Mouse (Mus musculus) CH12.LX (cell line): ENCODE results near the gene Npas2. TPM values are rescaled to one million over a fixed set of nuclear protein-coding genes. Genes with fewer than 3 reads are reported as not detected.

Source experiments
- DNase-seq: peaks from one replicate; pipeline ENCODE4 v3.0.0-alpha.2; 2013; ENCODE audit errors: extremely low read depth
- H3K27ac ChIP-seq: 2 replicates; pipeline ENCODE4 v1.5.1; 2012; ENCODE audit warnings: low read depth, mild to moderate bottlenecking, control low read depth, moderate library complexity; ENCODE audit not compliant: insufficient read depth
- H3K27me3 ChIP-seq: replicated peaks from 2 replicates; pipeline ENCODE3; 2012; ENCODE audit warnings: inconsistent platforms
- H3K36me3 ChIP-seq, 2 experiments: replicated peaks in 1 of 2; 2 replicates each; pipeline versions ENCODE3 to v1.6.1; 2012; ENCODE audit warnings: inconsistent platforms in 1 of 2, low read length in 1 of 2, mild to moderate bottlenecking in 1 of 2, mixed read lengths in 1 of 2, moderate library complexity in 1 of 2; ENCODE audit not compliant: control insufficient read depth in 1 of 2, insufficient read depth in 1 of 2
- H3K4me1 ChIP-seq, 2 experiments: 2 replicates each; pipeline ENCODE4 v1.6.1; 2012; ENCODE audit warnings: inconsistent platforms in 1 of 2, moderate library complexity in 1 of 2; ENCODE audit not compliant: insufficient read depth in 2 of 2, control insufficient read depth in 1 of 2
- H3K4me2 ChIP-seq: 2 replicates; pipeline ENCODE4 v1.6.1; 2012; ENCODE audit warnings: low read depth, mild to moderate bottlenecking, control low read depth; ENCODE audit not compliant: poor library complexity, insufficient read depth, severe bottlenecking
- H3K4me3 ChIP-seq, 3 experiments: fragments of 150-350 bp in 1 of 3; sonication (generic) in 1 of 3; replicated peaks in 1 of 3; 2 replicates each; pipeline versions ENCODE3 to v1.5.1; 2011 to 2012; ENCODE audit warnings: low read depth in 2 of 3, low read length in 2 of 3, mild to moderate bottlenecking in 2 of 3, moderate library complexity in 2 of 3, control low read depth in 1 of 3, improper control_type of control experiment in 1 of 3, inconsistent platforms in 1 of 3, mixed read lengths in 1 of 3; ENCODE audit not compliant: poor library complexity in 1 of 3
- H3K79me2 ChIP-seq: replicated peaks from 2 replicates; pipeline ENCODE4 v1.6.1; 2012; ENCODE audit warnings: mild to moderate bottlenecking, moderate library complexity; ENCODE audit not compliant: control insufficient read depth, poor library complexity, insufficient read depth, severe bottlenecking; ENCODE audit errors: extremely low read depth
- H3K9ac ChIP-seq: 2 replicates; pipeline ENCODE4 v1.6.1; 2012; ENCODE audit warnings: low read depth, mild to moderate bottlenecking, control low read depth, moderate library complexity; ENCODE audit not compliant: insufficient read depth
- H3K9me3 ChIP-seq: replicated peaks from 2 replicates; pipeline ENCODE3; 2012; ENCODE audit warnings: low read length, inconsistent platforms, mixed read lengths
- BHLHE40 ChIP-seq: IDR thresholded peaks from 2 replicates; pipeline ENCODE4 v1.6.1; 2011; ENCODE audit warnings: mild to moderate bottlenecking, low read depth, low read length, improper control_type of control experiment
- E2F4 ChIP-seq: IDR thresholded peaks from 2 replicates; pipeline ENCODE4 v1.6.1; 2011; ENCODE audit warnings: low read depth, low read length, improper control_type of control experiment; ENCODE audit not compliant: insufficient replicate concordance
- ELF1 ChIP-seq: IDR thresholded peaks from 2 replicates; pipeline ENCODE4 v1.6.1; 2014; ENCODE audit warnings: low read depth, mild to moderate bottlenecking, inconsistent platforms, low read length, improper control_type of control experiment
- HCFC1 ChIP-seq: IDR thresholded peaks from 2 replicates; pipeline ENCODE4 v1.6.1; 2012; ENCODE audit warnings: low read depth, mild to moderate bottlenecking, inconsistent platforms, low read length, improper control_type of control experiment
- JUND ChIP-seq: conservative IDR thresholded peaks from 2 replicates; pipeline ENCODE4 v1.6.1; 2011; ENCODE audit warnings: low read depth, low read length, improper control_type of control experiment
- MEF2A ChIP-seq: IDR thresholded peaks from 2 replicates; pipeline ENCODE4 v1.6.1; 2014; ENCODE audit warnings: low read depth, mild to moderate bottlenecking, inconsistent platforms, low read length, improper control_type of control experiment, borderline replicate concordance
- NRF1 ChIP-seq: IDR thresholded peaks from 2 replicates; pipeline ENCODE4 v1.6.1; 2014; ENCODE audit warnings: low read depth, mild to moderate bottlenecking, inconsistent platforms, low read length, improper control_type of control experiment, moderate library complexity
- SIN3A ChIP-seq: IDR thresholded peaks from 2 replicates; pipeline ENCODE4 v1.6.1; 2012; ENCODE audit warnings: low read length, improper control_type of control experiment, inconsistent platforms
- SMC3 ChIP-seq: IDR thresholded peaks from 2 replicates; pipeline ENCODE4 v1.6.1; 2011; ENCODE audit warnings: low read depth, low read length, improper control_type of control experiment
- TCF12 ChIP-seq: IDR thresholded peaks from 2 replicates; pipeline ENCODE4 v1.6.1; 2014; ENCODE audit warnings: low read depth, mild to moderate bottlenecking, inconsistent platforms, low read length, improper control_type of control experiment
- UBTF ChIP-seq: IDR thresholded peaks from 2 replicates; pipeline ENCODE4 v1.6.1; 2012; ENCODE audit warnings: low read depth, mild to moderate bottlenecking, inconsistent platforms, low read length, improper control_type of control experiment, moderate library complexity
- ZKSCAN1 ChIP-seq: IDR thresholded peaks from 2 replicates; pipeline ENCODE4 v1.6.1; 2012; ENCODE audit warnings: low read depth, inconsistent platforms, low read length, improper control_type of control experiment, borderline replicate concordance
- ZMIZ1 ChIP-seq: IDR thresholded peaks from 2 replicates; pipeline ENCODE4 v1.6.1; 2012; ENCODE audit warnings: low read depth, mild to moderate bottlenecking, inconsistent platforms, low read length, improper control_type of control experiment
- dilution Hi-C: fragments of 300-500 bp; cut with MboI; formaldehyde crosslinking; loops from 2 replicates; pipeline ENCODE4 v1.14.3; 2020; ENCODE audit warnings: low sequenced_read_pairs; ENCODE audit not compliant: extremely low pct_unique_long_range_greater_than_20kb, extremely low pct_ligation_motif_present
- in situ Hi-C: fragments of 300-500 bp; cut with MboI; formaldehyde crosslinking; loops from 3 replicates; pipeline ENCODE4 v1.14.3; 2019; ENCODE audit warnings: low sequenced_read_pairs, low pct_ligation_motif_present, low pct_unique_long_range_greater_than_20kb, mixed read lengths
- polyA plus RNA-seq: library from polyadenylated mRNA; unstranded; fragments of >175 nt; gene quantifications from 2 replicates; pipeline ENCODE4 v1.2.1, GENCODE M21; 2012; ENCODE audit warnings: low read depth; ENCODE audit not compliant: insufficient read length
- total RNA-seq, 2 experiments: library from RNA; depleted of rRNA; stranded (reverse); fragments of 300-350 nt in 1 of 2; fragments of >200 nt in 1 of 2; gene quantifications; 2 replicates each; pipeline ENCODE4 v1.2.3; 2012 to 2014

The Npas2 gene
- total and polyA plus RNA-seq, 3 experiments = 0.13 TPM; not detected in 2

DNA sequence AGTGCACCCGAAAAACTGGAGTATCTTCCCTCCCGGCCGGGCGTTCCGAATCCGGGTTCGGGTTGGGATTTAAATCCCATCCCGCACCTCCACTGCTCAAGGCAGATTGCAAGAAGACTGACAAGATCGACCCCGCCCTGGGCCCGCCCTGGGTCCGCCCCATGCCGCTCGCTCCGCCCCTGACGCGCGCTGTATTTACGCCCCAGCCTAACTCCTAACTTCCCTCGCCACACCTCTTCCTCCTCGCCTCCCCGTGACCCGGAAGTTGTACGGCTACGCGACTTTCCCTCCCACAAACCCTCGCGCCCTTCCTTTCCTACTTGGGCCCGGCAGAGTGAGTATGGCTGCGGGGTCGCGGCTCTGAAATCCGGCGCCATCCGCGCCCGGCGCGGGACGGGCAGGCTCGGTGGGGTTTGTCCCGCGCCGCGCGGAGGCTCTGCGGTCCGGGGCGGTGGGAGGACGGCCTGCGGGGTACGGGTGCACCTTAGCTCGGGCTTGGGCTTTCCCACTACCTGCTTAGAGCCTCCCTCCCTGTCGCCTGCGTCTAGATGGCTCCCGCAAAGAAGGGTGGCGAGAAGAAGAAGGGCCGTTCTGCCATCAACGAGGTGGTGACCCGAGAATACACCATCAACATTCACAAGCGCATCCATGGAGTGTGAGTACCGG is 174.2 kb downstream of the Npas2 start, which contains the start of gene Rpl31 (continued):
- TF ChIP-seq SIN3A (no peak; the same call in 1 of the 2 replicates), HCFC1 (peak; percentile 87), SMC3 (no peak), BHLHE40 (no peak), JUND (no peak), ELF1 (peak; percentile 90), TCF12 (peak; percentile 95), MEF2A (no peak; the same call in none of the 2 replicates)
- TF ChIP-seq, all 38 proteins: peak for 14

DNA sequence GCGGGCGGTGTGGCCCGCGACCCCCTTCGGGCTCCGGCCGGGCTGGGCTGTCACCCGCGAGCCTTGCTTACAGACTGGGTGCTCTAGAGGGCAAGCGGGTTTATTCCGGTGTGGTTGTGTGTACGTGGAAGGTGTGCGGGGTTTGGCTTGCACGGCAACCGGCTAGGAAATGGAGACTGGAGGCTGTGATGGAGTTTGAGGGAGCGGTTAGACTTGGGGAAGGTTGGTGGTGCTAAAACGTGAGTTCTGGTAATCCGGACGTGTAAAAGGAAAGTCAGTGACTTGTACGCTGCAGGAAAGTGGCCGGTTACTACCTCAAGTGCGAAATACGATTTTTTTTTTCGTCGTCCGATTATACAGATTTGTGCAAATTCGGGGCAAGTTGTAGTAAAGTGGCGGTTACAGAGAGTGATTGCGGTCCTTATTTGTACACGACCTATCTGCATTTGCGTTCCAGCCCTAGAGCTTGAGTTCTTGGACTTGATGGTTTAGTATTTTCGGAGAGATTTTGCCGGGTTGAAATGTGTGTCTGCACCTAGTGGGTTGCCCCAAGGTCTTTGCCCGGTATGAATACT is 174.8 kb downstream of the Npas2 start:
- Histone ChIP-seq H3K9ac (peak overlapping the region; percentile 95), H3K4me1 (peaks cover 4 to 26% of the 10 kb centered on the region in 2 experiments; a peak in 2 of 4 replicates), H3K9me3 (no peaks in the 10 kb centered on the region), H3K79me2 (peaks cover 27% of the 10 kb centered on the region), H3K27ac (peak overlapping the region; percentile 53), H3K4me3 (peak overlapping the region; percentile 83 to 100 (median 99)), H3K4me2 (peak overlapping the region; percentile 81), H3K36me3 (peaks cover 37 to 48% of the 10 kb centered on the region in 2 experiments), H3K27me3 (no peaks in the 10 kb centered on the region)
- TF ChIP-seq NRF1 = no peak
- TF ChIP-seq UBTF = no peak
- no peak for DNase-seq
- in situ Hi-C loops = no loop called here
- dilution Hi-C loops = no loop called here

DNA sequence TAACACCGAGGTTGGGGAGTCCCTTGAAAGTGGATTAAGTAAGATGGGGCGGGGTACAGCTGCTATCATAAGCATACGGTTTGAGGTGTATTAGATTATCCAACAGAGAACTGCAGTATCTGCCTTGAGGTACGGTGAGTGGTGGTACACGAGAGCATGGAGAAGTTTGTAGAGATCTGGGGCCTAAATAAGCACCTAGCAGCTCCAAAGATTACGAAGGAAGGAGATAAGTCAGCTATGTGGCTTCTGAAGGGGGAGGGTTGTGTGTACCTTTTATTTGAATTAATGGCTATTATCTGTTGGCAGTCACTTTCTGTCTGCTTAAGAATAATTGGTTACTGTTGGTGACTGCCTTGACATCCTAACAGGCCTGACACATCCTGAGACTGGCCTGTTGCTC is 176.9 kb downstream of the Npas2 start:
- dilution Hi-C loops = no loop called here
- Histone ChIP-seq H3K9ac (no peak overlapping the region), H3K4me1 (peaks cover 4 to 26% of the 10 kb centered on the region in 2 experiments; a peak in 2 of 4 replicates), H3K4me3 (no peak overlapping the region), H3K79me2 (peaks cover 27% of the 10 kb centered on the region), H3K4me2 (no peak overlapping the region), H3K27me3 (no peaks in the 10 kb centered on the region), H3K9me3 (no peaks in the 10 kb centered on the region), H3K36me3 (peaks cover 44 to 66% of the 10 kb centered on the region in 2 experiments), H3K27ac (no peak overlapping the region)
- no peak for TF ChIP-seq E2F4
- TF ChIP-seq ZKSCAN1 = no peak
- no peak for TF ChIP-seq ZMIZ1
- in situ Hi-C loops = no loop called here
- DNase-seq = no peak
